Mouse (Mus musculus) liver, adult 2 months (tissue): Measurements from ENCODE around the gene Nedd4. TPM values are rescaled to one million over a fixed set of nuclear protein-coding genes. Genes with fewer than 3 reads are reported as not detected.

Experiments
- DNase-seq: peaks from one replicate; pipeline ENCODE4 v3.0.0-alpha.2; 2011; ENCODE audit warnings: low read depth, low spot score; ENCODE audit errors: extremely low read depth
- H3K27ac ChIP-seq: fragments of 200-500 bp; replicated peaks from 2 replicates; pipeline ENCODE4 v1.5.1; 2012; ENCODE audit warnings: low read depth, mild to moderate bottlenecking, control low read depth, inconsistent platforms, low read length; ENCODE audit not compliant: insufficient read depth
- H3K27me3 ChIP-seq: fragments of 200-500 bp; 2 replicates; pipeline ENCODE4 v1.6.1; 2012; ENCODE audit warnings: mild to moderate bottlenecking, moderate library complexity, low read length, inconsistent platforms; ENCODE audit not compliant: control insufficient read depth, insufficient read depth
- H3K36me3 ChIP-seq: fragments of 200-500 bp; 2 replicates; pipeline ENCODE4 v1.6.1; 2012; ENCODE audit warnings: low read length, inconsistent platforms; ENCODE audit not compliant: control insufficient read depth, insufficient read depth
- H3K4me1 ChIP-seq: fragments of 200-500 bp; 2 replicates; pipeline ENCODE4 v1.6.1; 2011; ENCODE audit warnings: low read length; ENCODE audit not compliant: control insufficient read depth, insufficient read depth
- H3K4me3 ChIP-seq: fragments of 200-500 bp; 2 replicates; pipeline ENCODE4 v1.5.1; 2011; ENCODE audit warnings: low read depth, mild to moderate bottlenecking, control low read depth, low read length, moderate library complexity; ENCODE audit not compliant: insufficient read depth
- H3K79me2 ChIP-seq: fragments of 200-500 bp; 2 replicates; pipeline ENCODE4 v1.6.1; 2012; ENCODE audit warnings: inconsistent platforms, mild to moderate bottlenecking, low read length, moderate library complexity; ENCODE audit not compliant: control insufficient read depth, insufficient read depth
- H3K9ac ChIP-seq: fragments of 200-500 bp; 2 replicates; pipeline ENCODE4 v1.6.1; 2012; ENCODE audit warnings: low read depth, mild to moderate bottlenecking, control low read depth, inconsistent platforms, low read length
- CTCF ChIP-seq: fragments of 200-500 bp; IDR thresholded peaks from 2 replicates; pipeline ENCODE4 v1.5.1; 2011; ENCODE audit warnings: low read depth, low read length, control low read depth
- POLR2A ChIP-seq: fragments of 200-500 bp; IDR thresholded peaks from 2 replicates; pipeline ENCODE4 v1.6.1; 2011; ENCODE audit warnings: low read length, control low read depth; ENCODE audit not compliant: insufficient read depth; ENCODE audit errors: extremely low read depth
- WGBS: fragments of 180-500 bp; shearing (Covaris S2); methylation state at CpG from one replicate; pipeline ENCODE4 v1.1.7; 2018; 5-methylcytosine and 5-hydroxymethylcytosine counted together
- polyA plus RNA-seq: library from polyadenylated mRNA; depleted of rRNA; stranded (reverse); fragments of >200 nt; gene quantifications from 2 replicates; pipeline ENCODE4 v1.2.3, GENCODE M21; 2012
- total RNA-seq: library from RNA; depleted of rRNA; stranded (reverse); fragments of >200 nt; gene quantifications from 2 replicates; pipeline ENCODE4 v1.2.3, GENCODE M21; 2014

Nedd4 gene
- total and polyA plus RNA-seq, 2 experiments, result 51.7 to 123 TPM

GRCm38 (mm10) chr9:72703142-72703541, 41.0 kb downstream of the Nedd4 start:
- peaks cover 8% of the 10 kb centered on the region for H3K4me1 ChIP-seq
- H3K79me2 ChIP-seq, result peaks cover 24% of the 10 kb centered on the region; the same call in 1 of the 2 replicates
- 87% methylated on average over 4 of the region's 4 CpGs for WGBS
- TF ChIP-seq CTCF (no peak), POLR2A (no peak)
- H3K27ac ChIP-seq, result no peak overlapping the region
- no peak overlapping the region for H3K9ac ChIP-seq
- no peaks in the 10 kb centered on the region for H3K27me3 ChIP-seq
- no peak for DNase-seq
- peaks cover 37% of the 10 kb centered on the region for H3K36me3 ChIP-seq
- no peak overlapping the region for H3K4me3 ChIP-seq

GRCm38 (mm10) chr9:72703754-72704153, 41.6 kb downstream of the Nedd4 start:
- Histone ChIP-seq H3K36me3 (peaks cover 40% of the 10 kb centered on the region), H3K9ac (no peak overlapping the region), H3K4me3 (no peak overlapping the region), H3K4me1 (peaks cover 8% of the 10 kb centered on the region), H3K27me3 (no peaks in the 10 kb centered on the region), H3K27ac (no peak overlapping the region), H3K79me2 (peaks cover 18% of the 10 kb centered on the region; the same call in 1 of the 2 replicates)
- TF ChIP-seq CTCF, result no peak
- TF ChIP-seq POLR2A, result no peak
- no peak for DNase-seq
- WGBS, result 75% methylated on average over 6 of the region's 6 CpGs

GRCm38 (mm10) chr9:72705270-72705669, 43.1 kb downstream of the Nedd4 start:
- WGBS, result 83% methylated on average over 2 of the region's 2 CpGs
- peaks cover 14% of the 10 kb centered on the region; the same call in 1 of the 2 replicates for H3K79me2 ChIP-seq
- peaks cover 6% of the 10 kb centered on the region for H3K4me1 ChIP-seq
- H3K27me3 ChIP-seq, result no peaks in the 10 kb centered on the region
- H3K4me3 ChIP-seq, result no peak overlapping the region
- TF ChIP-seq CTCF (no peak), POLR2A (no peak)
- H3K9ac ChIP-seq, result no peak overlapping the region
- no peak overlapping the region for H3K27ac ChIP-seq
- DNase-seq, result no peak
- peaks cover 43% of the 10 kb centered on the region for H3K36me3 ChIP-seq

- 90% methylated on average over 2 of the region's 2 CpGs for WGBS
- H3K36me3 ChIP-seq, result peaks cover 51% of the 10 kb centered on the region
Observed at GRCm38 (mm10) chr9:72707999-72708398, 45.9 kb downstream of the Nedd4 start.

GRCm38 (mm10) chr9:72708690-72709089, 46.5 kb downstream of the Nedd4 start:
- H3K4me3 ChIP-seq, result no peak overlapping the region
- peaks cover 51% of the 10 kb centered on the region for H3K36me3 ChIP-seq
- 88% methylated on average over 5 of the region's 5 CpGs for WGBS
- no peaks in the 10 kb centered on the region for H3K27me3 ChIP-seq
- H3K9ac ChIP-seq, result no peak overlapping the region
- no peak for TF ChIP-seq CTCF
- TF ChIP-seq POLR2A, result no peak
- H3K79me2 ChIP-seq, result peaks cover 8% of the 10 kb centered on the region; the same call in 1 of the 2 replicates
- no peak overlapping the region for H3K27ac ChIP-seq
- no peaks in the 10 kb centered on the region for H3K4me1 ChIP-seq
- no peak for DNase-seq

More at GRCm38 (mm10) chr9:72707999-72708398, 45.9 kb downstream of the Nedd4 start:
- H3K27ac ChIP-seq, result no peak overlapping the region
- DNase-seq, result no peak
- H3K79me2 ChIP-seq, result peaks cover 9% of the 10 kb centered on the region; the same call in 1 of the 2 replicates
- no peaks in the 10 kb centered on the region for H3K27me3 ChIP-seq
- no peak for TF ChIP-seq POLR2A
- no peak for TF ChIP-seq CTCF
- H3K9ac ChIP-seq, result no peak overlapping the region
- H3K4me3 ChIP-seq, result no peak overlapping the region
- H3K4me1 ChIP-seq, result no peaks in the 10 kb centered on the region

GRCm38 (mm10) chr9:72710060-72710459, 47.9 kb downstream of the Nedd4 start:
- WGBS, result 73% methylated on average over 5 of the region's 5 CpGs
- Histone ChIP-seq H3K79me2 (peaks cover 3% of the 10 kb centered on the region; the same call in 1 of the 2 replicates), H3K9ac (no peak overlapping the region), H3K27ac (no peak overlapping the region), H3K36me3 (peaks cover 48% of the 10 kb centered on the region), H3K4me3 (no peak overlapping the region), H3K4me1 (peaks cover 5% of the 10 kb centered on the region; the same call in 1 of the 2 replicates), H3K27me3 (no peaks in the 10 kb centered on the region)
- no peak for DNase-seq
- TF ChIP-seq POLR2A, result no peak
- no peak for TF ChIP-seq CTCF
